Mouse (Mus musculus): ENCODE results near the gene Ccdc182. TPM values are rescaled to one million over a fixed set of nuclear protein-coding genes. Genes with fewer than 3 reads are reported as not detected.

Gene Ccdc182
- polyA plus RNA-seq, 1 experiment from 2014 or later = 0.23 TPM

DNA sequence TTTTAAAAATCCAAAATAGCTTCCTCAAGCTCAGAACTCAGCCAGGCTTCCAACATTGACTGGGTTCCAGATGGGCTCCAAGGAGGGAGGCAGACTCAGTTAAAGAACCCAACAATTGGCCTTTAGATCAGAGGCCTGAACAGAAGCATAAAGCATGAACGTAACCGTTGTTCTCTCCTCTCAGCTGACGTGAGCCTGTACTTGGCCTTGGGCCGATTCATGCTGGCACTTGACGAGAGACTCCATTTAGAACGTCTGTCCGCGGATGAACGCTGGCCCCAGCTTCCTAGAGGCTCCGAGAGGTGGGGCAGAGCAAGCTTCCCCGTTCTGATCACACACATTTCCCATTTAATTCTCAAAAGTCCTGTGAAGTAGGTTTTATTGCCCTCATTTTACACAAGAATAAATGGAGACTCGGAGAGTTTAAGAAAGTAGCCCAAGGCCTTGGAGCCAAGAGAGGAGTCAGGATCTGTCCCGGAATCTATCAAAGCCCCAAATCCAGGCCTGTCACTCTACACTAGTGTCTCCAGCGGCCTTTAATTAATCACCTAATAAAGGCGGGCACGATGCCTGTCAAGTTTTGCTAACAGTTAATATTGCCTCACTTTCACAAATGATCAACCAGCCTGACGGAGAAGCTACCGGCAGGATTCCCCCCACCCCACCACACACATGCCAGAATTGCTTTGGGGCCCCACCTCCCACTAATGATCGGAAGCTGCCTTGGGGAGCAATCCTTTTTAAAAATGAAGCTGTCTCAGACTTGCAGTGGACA is 17.1 kb upstream of the Ccdc182 start:
- H3K9me3 ChIP-seq (ENCODE audit: control insufficient read depth, low read length) = no peaks in the 10 kb centered on the region
- WGBS = 14% methylated on average over 19 of the region's 19 CpGs
- H3K4me3 ChIP-seq (ENCODE audit: low read depth, low read length) = no peak overlapping the region
- no peaks in the 10 kb centered on the region for H3K27me3 ChIP-seq (ENCODE audit: control insufficient read depth, insufficient read depth, low read length)
- H3K36me3 ChIP-seq (ENCODE audit: control insufficient read depth, insufficient read depth, low read length) = no peaks in the 10 kb centered on the region
- peak; percentile 33; the same call in 1 of the 2 replicates for ATAC-seq (ENCODE audit: low read depth)
- peaks cover 24% of the 10 kb centered on the region for H3K4me1 ChIP-seq (ENCODE audit: control insufficient read depth, insufficient read depth, low read length)
- peak overlapping the region; percentile 84 for H3K27ac ChIP-seq (ENCODE audit: low read depth, low read length)
- H3K9ac ChIP-seq (replicated peaks; ENCODE audit: low read depth, low read length) = no peak overlapping the region
- no peak overlapping the region for H3K4me2 ChIP-seq (ENCODE audit: low read depth, low read length)

DNA sequence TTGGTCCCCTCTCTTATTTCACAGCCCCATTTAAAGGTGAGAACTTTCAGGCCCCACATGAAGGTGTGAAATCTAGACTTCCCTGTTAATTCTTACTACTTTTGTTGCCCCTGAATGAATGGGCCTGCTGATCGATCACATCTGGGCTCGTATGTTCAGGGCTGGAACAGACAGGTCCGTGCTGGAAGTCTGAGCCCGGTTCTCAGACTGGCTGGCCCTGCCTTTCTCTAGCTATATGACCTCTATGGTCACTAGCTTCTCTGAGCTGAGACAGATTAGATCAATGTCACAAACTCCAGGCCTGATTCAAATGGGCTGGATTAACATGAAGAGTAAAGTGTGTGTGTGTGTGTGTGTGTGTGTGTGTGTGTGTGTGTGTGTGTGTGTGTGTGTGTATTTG is 14.9 kb upstream of the Ccdc182 start:
- Histone ChIP-seq H3K4me2 (ENCODE audit: low read depth, low read length) (no peak overlapping the region), H3K9ac (replicated peaks; ENCODE audit: low read depth, low read length) (no peak overlapping the region), H3K27me3 (ENCODE audit: control insufficient read depth, insufficient read depth, low read length) (no peaks in the 10 kb centered on the region), H3K4me1 (ENCODE audit: control insufficient read depth, insufficient read depth, low read length) (peaks cover 24% of the 10 kb centered on the region), H3K36me3 (ENCODE audit: control insufficient read depth, insufficient read depth, low read length) (no peaks in the 10 kb centered on the region), H3K9me3 (ENCODE audit: control insufficient read depth, low read length) (no peaks in the 10 kb centered on the region), H3K27ac (ENCODE audit: low read depth, low read length) (no peak overlapping the region), H3K4me3 (ENCODE audit: low read depth, low read length) (no peak overlapping the region)
- 31% methylated on average over 4 of the region's 4 CpGs for WGBS
- ATAC-seq (ENCODE audit: low read depth) = no peak

DNA sequence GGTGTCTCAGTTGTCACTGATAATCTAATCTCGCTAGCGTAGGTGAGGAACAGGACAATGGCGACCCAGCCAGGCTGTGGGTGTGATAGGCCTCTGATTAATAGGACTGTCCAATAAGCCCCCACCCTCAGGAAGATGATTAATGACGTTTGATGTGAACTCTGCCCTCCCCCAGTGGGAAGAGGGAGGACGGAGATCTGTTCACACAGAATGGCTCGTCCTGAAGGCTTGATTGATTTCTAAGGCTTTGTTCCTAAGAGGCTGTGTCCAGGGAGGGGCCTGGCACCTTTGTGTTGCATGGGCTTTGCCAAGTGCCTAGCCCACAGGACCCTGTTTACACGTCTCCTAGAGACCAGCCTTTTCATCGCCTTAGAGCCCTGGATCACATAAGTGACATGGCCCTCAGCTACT is 13.4 kb upstream of the Ccdc182 start:
- Histone ChIP-seq H3K9me3 (ENCODE audit: control insufficient read depth, low read length) (no peaks in the 10 kb centered on the region), H3K4me1 (ENCODE audit: control insufficient read depth, insufficient read depth, low read length) (peaks cover 13% of the 10 kb centered on the region; the same call in 1 of the 2 replicates), H3K36me3 (ENCODE audit: control insufficient read depth, insufficient read depth, low read length) (no peaks in the 10 kb centered on the region), H3K4me2 (ENCODE audit: low read depth, low read length) (no peak overlapping the region), H3K4me3 (ENCODE audit: low read depth, low read length) (no peak overlapping the region), H3K9ac (replicated peaks; ENCODE audit: low read depth, low read length) (no peak overlapping the region), H3K27me3 (ENCODE audit: control insufficient read depth, insufficient read depth, low read length) (no peaks in the 10 kb centered on the region), H3K27ac (ENCODE audit: low read depth, low read length) (peak overlapping the region; percentile 0; the same call in 1 of the 2 replicates)
- peak; percentile 65 for ATAC-seq (ENCODE audit: low read depth)
- 12% methylated on average over 8 of the region's 8 CpGs for WGBS

DNA sequence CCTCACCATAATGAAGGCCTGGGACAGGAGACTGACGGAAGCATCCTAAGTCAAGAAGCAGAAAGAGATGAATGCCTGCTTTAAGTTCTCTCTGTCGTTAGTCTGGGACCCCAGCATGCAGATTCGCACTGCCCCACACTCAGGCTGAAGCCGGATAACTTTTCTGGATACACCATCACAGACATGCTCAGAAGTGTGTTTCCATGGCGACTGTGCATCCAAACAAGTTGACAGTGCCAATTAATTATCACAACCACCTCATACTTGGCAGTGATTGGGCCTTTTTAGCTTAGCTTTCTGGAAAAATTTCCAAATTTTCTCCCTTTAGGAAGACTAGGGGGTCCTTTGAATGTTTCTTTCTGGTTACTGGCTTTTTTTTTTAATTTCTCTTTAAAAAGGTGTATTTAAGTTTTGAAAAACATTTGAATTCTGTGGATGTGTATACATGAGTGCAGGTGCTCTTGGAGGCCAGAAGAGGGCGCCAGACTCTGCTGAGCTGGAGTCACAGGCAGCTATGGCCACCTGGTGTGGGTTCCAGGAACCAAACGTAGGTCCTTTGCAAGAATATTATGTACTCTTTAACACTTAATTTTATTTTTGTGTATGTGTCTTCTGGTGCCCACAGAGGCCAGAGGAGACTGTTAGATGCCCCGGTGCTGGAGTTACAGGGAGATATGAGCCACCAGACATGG is 12.3 kb upstream of the Ccdc182 start:
- H3K36me3 ChIP-seq (ENCODE audit: control insufficient read depth, insufficient read depth, low read length) = no peaks in the 10 kb centered on the region
- H3K27me3 ChIP-seq (ENCODE audit: control insufficient read depth, insufficient read depth, low read length) = no peaks in the 10 kb centered on the region
- H3K9ac ChIP-seq (replicated peaks; ENCODE audit: low read depth, low read length) = no peak overlapping the region
- no peak overlapping the region for H3K4me2 ChIP-seq (ENCODE audit: low read depth, low read length)
- no peaks in the 10 kb centered on the region for H3K9me3 ChIP-seq (ENCODE audit: control insufficient read depth, low read length)
- H3K27ac ChIP-seq (ENCODE audit: low read depth, low read length) = no peak overlapping the region; the same call in 1 of the 2 replicates
- ATAC-seq (ENCODE audit: low read depth) = no peak
- 45% methylated on average over 8 of the region's 8 CpGs for WGBS
- no peak overlapping the region for H3K4me3 ChIP-seq (ENCODE audit: low read depth, low read length)
- peaks cover 2% of the 10 kb centered on the region; the same call in 1 of the 2 replicates for H3K4me1 ChIP-seq (ENCODE audit: control insufficient read depth, insufficient read depth, low read length)

DNA sequence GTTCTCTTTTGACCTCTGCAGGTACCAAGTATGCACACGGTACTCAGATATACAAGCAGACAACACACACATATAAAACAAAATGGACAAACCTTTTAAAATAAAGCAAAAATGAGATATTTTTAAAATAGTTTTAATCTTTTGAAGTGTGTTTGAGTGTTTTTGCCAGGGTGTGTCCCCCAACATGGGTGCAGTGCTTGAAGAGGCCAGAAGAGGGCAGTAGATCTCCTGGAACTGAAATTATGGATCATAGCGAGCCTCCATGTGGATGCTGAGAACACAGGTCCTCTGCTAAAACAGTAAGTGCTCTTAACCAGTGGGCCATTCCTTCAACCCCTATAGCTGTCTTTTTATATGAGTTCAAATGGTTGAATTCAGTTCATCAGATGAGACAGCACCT is 11.3 kb upstream of the Ccdc182 start:
- Histone ChIP-seq H3K4me1 (ENCODE audit: control insufficient read depth, insufficient read depth, low read length) (no peaks in the 10 kb centered on the region), H3K9ac (replicated peaks; ENCODE audit: low read depth, low read length) (no peak overlapping the region), H3K4me3 (ENCODE audit: low read depth, low read length) (no peak overlapping the region), H3K36me3 (ENCODE audit: control insufficient read depth, insufficient read depth, low read length) (no peaks in the 10 kb centered on the region), H3K27me3 (ENCODE audit: control insufficient read depth, insufficient read depth, low read length) (no peaks in the 10 kb centered on the region), H3K27ac (ENCODE audit: low read depth, low read length) (no peak overlapping the region), H3K9me3 (ENCODE audit: control insufficient read depth, low read length) (no peaks in the 10 kb centered on the region), H3K4me2 (ENCODE audit: low read depth, low read length) (no peak overlapping the region)
- no peak for ATAC-seq (ENCODE audit: low read depth)
- 98% methylated on average over 2 of the region's 2 CpGs for WGBS

DNA sequence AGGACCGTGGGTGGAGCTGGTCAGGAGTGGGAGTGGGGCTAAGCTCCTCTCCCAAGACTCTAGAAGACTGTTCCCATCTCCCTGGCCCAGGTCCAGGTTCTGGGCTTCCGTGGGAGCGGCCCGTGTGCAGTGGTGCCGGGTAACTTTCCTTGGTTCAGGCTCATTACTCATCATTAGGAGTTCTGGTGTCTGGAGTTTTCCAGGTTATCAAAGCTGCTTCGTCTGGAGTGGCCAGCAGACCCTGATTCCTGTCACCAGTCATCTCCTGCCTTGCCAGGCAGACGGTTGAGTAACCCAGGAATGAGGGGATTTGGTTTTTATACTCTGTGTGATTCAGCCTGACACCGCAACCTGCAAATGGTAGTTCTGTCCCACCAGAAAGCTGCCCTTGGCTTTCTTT is 7.8 kb upstream of the Ccdc182 start:
- H3K27ac ChIP-seq (ENCODE audit: low read depth, low read length) = peak overlapping the region; percentile 28; the same call in 1 of the 2 replicates
- WGBS = 51% methylated on average over 8 of the region's 8 CpGs
- H3K9me3 ChIP-seq (ENCODE audit: control insufficient read depth, low read length) = no peaks in the 10 kb centered on the region
- H3K9ac ChIP-seq (replicated peaks; ENCODE audit: low read depth, low read length) = no peak overlapping the region
- no peak overlapping the region for H3K4me2 ChIP-seq (ENCODE audit: low read depth, low read length)
- no peaks in the 10 kb centered on the region for H3K36me3 ChIP-seq (ENCODE audit: control insufficient read depth, insufficient read depth, low read length)
- no peak for ATAC-seq (ENCODE audit: low read depth)
- no peaks in the 10 kb centered on the region for H3K27me3 ChIP-seq (ENCODE audit: control insufficient read depth, insufficient read depth, low read length)
- H3K4me3 ChIP-seq (ENCODE audit: low read depth, low read length) = no peak overlapping the region
- H3K4me1 ChIP-seq (ENCODE audit: control insufficient read depth, insufficient read depth, low read length) = peaks cover 10% of the 10 kb centered on the region

DNA sequence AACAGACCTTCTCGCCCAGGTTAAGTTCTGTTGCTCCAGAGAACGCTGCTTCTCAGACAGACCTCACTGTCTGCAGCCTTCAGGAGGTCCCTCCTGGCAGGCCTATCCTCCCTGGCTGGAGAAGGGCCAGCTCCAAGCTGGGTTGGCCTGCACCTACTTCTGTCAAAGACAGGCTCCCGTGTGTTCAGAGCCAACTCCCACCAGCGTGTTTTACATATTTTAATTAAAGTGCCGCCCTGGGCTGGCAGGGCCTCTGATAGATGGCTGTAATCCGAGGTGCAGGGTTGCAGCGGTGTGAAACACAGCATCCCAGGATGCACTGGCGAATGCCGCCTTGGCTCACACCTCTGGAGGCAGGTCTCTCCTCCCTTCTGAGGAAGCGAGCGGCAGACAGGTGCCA is 5.5 kb upstream of the Ccdc182 start:
- Histone ChIP-seq H3K27ac (ENCODE audit: low read depth, low read length) (peak overlapping the region; percentile 39; the same call in 1 of the 2 replicates), H3K4me1 (ENCODE audit: control insufficient read depth, insufficient read depth, low read length) (peaks cover 14% of the 10 kb centered on the region), H3K4me2 (ENCODE audit: low read depth, low read length) (no peak overlapping the region), H3K9ac (replicated peaks; ENCODE audit: low read depth, low read length) (no peak overlapping the region), H3K4me3 (ENCODE audit: low read depth, low read length) (no peak overlapping the region), H3K36me3 (ENCODE audit: control insufficient read depth, insufficient read depth, low read length) (no peaks in the 10 kb centered on the region), H3K9me3 (ENCODE audit: control insufficient read depth, low read length) (no peaks in the 10 kb centered on the region), H3K27me3 (ENCODE audit: control insufficient read depth, insufficient read depth, low read length) (no peaks in the 10 kb centered on the region)
- no peak for ATAC-seq (ENCODE audit: low read depth)
- 15% methylated on average over 11 of the region's 11 CpGs for WGBS

DNA sequence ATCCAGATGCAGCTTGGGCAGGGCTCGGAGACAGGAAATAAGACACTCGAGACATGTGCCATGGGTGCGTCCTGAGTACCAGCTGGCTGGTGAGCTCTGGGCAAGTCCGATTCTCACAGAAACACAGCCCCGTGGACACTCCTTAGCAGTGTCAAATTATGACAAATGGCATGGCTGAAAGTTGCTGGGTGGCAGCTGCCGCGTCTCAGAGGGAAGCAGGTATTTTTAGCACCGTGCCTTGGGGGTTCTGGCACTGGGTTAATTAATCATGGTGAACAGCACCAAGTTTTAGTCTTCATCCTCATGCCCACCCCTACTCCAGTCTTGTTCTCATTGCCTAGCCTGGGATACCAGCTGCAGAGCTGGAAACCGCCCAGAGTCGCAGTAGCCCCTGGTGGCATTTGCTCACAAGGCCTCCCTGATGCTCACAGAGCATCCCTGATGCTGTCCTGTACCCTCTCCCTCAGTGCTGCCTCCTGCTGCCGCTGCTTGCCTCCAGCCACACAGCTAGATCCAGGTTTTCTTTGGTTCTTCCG is 5.0 kb upstream of the Ccdc182 start:
- WGBS = 19% methylated on average over 12 of the region's 12 CpGs

DNA sequence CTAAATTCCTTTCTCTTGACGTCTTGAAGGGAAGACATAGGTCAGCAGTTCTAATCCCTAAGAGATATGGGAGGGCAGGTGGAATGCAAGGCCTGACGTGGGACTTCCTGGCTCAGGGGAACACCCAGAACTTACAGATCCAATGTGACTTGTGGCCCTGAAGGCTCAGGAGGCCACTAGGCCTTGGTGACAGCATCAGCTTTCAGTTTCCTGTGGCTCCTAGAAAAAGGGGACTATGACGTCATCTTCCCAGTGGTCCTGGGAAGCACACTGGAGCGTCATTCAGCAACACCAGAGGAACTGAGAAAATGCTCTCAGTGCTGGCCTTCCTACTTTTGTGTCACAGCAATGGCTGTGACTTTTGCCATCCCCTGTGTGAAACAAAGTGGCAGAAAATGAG is 2.6 kb upstream of the Ccdc182 start:
- Histone ChIP-seq H3K27ac (ENCODE audit: low read depth, low read length) (no peak overlapping the region), H3K4me1 (ENCODE audit: control insufficient read depth, insufficient read depth, low read length) (peaks cover 33% of the 10 kb centered on the region), H3K27me3 (ENCODE audit: control insufficient read depth, insufficient read depth, low read length) (no peaks in the 10 kb centered on the region), H3K4me2 (ENCODE audit: low read depth, low read length) (no peak overlapping the region), H3K36me3 (ENCODE audit: control insufficient read depth, insufficient read depth, low read length) (no peaks in the 10 kb centered on the region), H3K9ac (replicated peaks; ENCODE audit: low read depth, low read length) (no peak overlapping the region), H3K9me3 (ENCODE audit: control insufficient read depth, low read length) (no peaks in the 10 kb centered on the region), H3K4me3 (ENCODE audit: low read depth, low read length) (no peak overlapping the region)
- no peak for ATAC-seq (ENCODE audit: low read depth)
- 68% methylated on average over 4 of the region's 4 CpGs for WGBS

More for the DNA sequence above, 5.0 kb upstream of the Ccdc182 start:
- Histone ChIP-seq H3K27ac (ENCODE audit: low read depth, low read length) (no peak overlapping the region; the same call in 1 of the 2 replicates), H3K9me3 (ENCODE audit: control insufficient read depth, low read length) (no peaks in the 10 kb centered on the region), H3K27me3 (ENCODE audit: control insufficient read depth, insufficient read depth, low read length) (no peaks in the 10 kb centered on the region), H3K4me3 (ENCODE audit: low read depth, low read length) (no peak overlapping the region), H3K4me2 (ENCODE audit: low read depth, low read length) (no peak overlapping the region), H3K36me3 (ENCODE audit: control insufficient read depth, insufficient read depth, low read length) (no peaks in the 10 kb centered on the region), H3K4me1 (ENCODE audit: control insufficient read depth, insufficient read depth, low read length) (peaks cover 15% of the 10 kb centered on the region), H3K9ac (replicated peaks; ENCODE audit: low read depth, low read length) (no peak overlapping the region)
- ATAC-seq (ENCODE audit: low read depth) = peak; percentile 70; the same call in 1 of the 2 replicates
